Mouse (Mus musculus) kidney, adult 8-10 months (tissue): Measurements from ENCODE around the gene Rcc1.

Source experiments
- DNase-seq, 2 experiments: peaks; one replicate each; pipeline ENCODE4 v3.0.0; 2022

Rcc1 gene

DNA sequence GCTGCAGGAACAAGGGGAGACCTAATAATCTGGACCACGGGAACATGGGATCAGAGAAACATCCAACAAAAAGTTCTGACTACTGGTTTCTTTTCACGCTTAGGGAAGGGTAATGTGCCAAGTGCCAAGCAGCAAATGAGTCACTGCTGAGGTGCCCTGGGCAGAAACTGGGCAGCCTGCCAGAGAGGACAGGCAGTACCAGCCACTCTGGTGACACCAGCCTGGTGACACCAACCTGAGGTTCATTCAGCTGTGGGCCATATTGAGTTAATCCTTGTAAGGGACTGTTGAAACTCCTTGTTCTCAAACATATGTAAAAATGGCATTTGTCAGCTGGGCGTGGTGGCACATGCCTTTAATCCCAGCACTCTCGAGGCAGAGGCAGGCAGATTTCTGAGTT is 1.2 kb upstream of the Rcc1 start:
- DNase-seq: peak; percentile 49 to 56

DNA sequence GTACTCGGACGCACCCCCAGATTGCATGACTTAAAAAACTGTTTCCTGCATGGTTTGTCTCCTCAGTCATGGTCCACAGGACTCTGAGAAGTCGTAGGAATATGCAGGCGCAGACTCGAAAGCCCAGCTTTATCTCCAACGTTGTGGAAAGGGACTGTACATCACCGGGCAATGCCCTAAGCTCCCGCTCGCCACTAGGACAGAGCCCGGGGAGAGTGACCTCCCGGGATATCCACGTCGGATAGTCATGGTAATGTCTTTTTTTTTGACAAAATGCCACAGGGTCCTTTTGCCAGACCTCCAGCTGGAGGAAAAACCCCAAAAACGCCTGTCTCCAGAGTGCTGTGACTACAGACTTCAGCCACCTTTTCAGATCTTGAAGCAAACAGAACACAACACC is 666 bp downstream of the Rcc1 start:
- peak in 1 of 2 experiments; percentile 23 for DNase-seq

DNA sequence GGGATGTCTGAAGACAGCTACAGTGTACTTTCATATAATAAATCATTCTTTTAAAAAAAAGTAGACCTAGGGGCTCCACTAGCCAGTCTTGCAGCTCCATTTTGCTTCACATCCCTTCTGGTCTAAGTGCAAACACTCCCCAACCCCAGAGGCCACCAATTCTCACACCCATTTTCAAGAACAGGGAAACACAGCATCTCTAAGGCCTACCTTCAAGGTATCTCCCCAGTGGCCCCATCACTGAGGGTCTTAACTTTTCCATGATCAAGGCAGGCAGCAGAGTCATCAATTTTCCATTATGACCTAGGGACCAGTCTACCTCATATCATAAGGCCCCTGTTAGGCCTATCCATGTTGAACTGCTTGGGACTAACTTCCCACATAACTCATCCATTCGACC is 2.0 kb downstream of the Rcc1 start:
- no peak for DNase-seq

DNA sequence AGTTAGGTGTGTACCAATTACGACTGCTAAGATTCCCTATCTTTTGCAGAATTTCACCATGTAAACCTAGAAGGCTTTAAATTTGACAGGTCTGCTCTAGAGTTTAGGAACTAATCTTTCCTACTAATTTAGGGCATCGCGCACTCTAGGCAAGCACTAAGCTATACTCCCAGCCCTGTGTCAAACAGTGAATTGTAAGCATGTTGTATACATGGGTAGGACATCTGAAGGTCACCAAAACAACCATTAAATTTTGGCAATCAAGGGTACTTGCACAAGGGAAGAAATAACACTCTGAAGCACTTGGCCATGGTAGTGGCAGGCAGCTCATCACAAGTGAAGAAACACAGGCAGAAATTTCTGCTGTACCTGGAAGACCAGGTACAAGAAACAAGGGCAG is 2.6 kb downstream of the Rcc1 start:
- no peak for DNase-seq

DNA sequence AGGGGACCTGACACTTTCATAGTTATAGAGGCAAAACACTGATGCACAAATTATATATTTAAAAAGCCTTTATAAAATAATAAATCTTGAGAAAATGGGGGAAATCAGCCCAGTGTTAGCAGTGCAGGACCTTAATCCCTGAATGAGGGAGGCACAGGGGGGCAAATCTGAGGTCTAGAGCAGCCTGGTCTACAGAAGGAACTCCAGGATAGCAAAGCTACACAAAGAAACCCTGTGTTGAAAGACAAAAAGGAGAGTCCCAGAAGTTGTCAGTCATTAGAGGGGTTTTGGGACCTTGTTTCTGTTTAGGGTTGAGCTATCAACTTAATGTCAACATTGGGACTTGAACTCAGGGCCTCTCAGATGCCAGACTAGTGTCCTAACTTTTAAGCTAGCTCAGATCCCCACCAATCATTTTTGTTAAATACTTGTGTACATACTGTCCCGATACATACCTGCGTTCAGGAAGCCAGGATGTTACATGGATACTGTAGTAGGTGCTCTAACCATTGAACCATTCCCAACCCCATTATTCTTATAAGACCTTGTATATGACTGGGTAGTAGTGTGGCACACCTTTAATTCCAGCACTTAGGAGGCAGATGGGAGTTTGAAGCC is 3.2 kb downstream of the Rcc1 start:
- no peak for DNase-seq

DNA sequence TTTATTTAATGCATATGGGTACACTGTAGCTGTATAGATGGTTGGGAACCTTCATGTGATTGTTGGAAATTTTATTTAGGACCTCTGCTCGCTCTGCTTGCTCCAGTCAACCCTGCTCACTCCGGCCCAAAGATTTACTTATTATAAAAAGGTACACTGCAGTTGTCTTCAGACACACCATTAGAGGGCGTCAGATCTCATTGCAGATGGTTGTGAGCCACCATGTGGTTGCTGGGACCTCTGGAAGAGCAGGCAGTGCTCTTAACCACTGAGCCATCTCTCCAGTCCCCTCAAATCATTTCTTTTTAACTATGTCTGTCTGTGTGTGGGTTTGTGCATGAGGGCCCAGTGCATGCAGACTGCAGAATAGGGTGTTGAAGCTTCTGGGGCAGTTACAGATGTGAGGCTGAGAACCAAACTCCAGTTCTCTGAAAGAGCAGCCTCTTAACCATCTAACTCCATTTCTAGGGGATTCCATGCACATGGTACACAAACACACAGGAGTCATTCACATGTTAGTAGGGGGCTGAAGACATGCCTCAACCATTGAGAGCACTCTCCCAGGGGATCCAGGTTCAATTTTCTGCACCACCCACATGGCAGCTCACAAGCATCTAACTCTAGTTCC is 3.8 kb downstream of the Rcc1 start:
- DNase-seq: no peak

DNA sequence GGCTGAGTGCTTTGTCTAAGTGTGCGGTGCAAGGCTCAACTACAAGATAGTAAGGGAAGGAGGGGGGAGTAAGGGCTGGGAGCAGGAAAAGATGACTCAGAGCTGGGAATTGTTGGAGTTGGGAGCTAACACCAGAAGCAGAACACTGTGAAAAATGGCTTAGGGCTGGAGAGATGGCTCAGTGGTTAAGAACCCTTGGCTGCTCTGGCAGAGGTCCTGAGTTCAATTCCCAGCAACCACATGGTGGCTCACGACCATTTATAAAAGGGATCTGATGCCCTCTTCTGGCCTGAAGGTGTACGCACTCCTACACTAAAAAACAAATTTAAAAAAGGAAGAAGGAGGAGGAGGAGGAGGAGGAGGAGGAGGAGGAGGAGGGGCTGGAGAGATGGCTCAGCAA is 6.7 kb downstream of the Rcc1 start:
- DNase-seq: no peak

DNA sequence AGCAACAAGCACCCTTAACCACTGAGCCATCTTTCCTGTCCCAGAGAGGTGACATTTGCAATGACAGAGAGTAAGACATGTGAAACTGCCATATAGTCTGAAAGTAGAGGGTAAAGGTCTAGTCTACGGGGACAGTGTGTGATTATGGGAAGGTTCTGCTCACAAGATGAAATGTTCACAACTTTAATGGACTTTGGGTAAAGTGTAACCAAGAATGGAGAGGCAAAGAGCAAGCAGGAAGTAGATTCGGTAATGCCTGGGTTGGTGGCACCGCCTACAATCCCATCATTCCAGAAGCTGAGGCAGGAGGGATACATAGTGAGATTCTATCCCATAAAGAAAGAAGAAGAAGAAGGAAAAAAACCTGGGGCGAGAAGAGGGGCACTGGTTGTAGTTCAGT is 7.1 kb downstream of the Rcc1 start:
- DNase-seq: peak; percentile 62 to 69

DNA sequence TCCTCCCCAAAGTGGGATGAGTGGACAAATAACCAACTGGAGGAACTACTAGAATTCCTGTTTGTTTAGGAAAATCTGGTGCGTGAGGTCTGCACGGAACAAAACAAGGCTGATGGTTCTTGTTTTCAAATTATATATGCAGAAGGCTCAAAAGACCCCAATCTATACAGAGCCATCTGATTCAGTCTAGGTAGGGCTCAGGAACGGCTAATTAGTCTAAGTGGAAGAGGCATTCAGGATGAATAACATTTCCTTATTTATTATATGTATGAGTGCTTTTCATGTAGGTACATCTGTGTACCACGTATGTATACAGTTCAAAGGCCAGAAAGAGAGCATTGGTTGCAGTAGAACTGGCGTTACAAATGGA is 7.6 kb downstream of the Rcc1 start:
- no peak for DNase-seq

DNA sequence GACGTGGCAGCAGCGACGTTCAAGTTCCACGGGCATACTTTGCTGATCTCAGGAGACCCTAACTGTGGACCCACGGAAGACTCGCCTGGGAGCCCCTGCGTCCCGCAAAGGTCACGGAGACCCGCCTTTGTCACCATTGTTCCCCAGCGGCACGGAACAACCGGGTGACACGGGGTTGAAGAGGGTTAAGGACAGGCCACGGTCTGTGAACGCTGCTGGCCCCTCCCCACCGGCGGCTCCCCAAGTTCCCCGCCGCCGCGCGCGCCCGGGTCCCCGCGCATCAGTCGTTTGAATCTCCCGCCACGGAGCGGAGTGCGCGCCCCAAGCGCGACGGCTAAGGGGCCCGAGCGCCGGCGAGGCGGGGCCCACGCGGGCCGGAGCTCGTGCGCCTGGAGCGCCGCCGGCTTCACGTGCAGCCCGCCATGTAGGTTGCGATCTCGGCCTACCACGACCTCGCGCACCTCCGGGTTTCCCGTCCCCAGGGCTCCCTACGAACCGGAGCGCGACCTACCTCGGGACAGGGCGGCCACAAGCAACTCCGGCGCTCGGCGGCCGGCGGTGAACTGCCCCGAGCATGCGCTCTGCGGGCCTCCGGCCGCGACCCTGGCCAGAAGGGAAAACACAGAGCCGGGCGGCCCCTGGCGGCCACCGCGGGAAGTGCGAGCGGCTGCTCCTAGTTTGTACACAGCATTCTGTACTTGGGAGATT is 8.1 kb downstream of the Rcc1 start:
- peak; percentile 91 to 98 for DNase-seq

DNA sequence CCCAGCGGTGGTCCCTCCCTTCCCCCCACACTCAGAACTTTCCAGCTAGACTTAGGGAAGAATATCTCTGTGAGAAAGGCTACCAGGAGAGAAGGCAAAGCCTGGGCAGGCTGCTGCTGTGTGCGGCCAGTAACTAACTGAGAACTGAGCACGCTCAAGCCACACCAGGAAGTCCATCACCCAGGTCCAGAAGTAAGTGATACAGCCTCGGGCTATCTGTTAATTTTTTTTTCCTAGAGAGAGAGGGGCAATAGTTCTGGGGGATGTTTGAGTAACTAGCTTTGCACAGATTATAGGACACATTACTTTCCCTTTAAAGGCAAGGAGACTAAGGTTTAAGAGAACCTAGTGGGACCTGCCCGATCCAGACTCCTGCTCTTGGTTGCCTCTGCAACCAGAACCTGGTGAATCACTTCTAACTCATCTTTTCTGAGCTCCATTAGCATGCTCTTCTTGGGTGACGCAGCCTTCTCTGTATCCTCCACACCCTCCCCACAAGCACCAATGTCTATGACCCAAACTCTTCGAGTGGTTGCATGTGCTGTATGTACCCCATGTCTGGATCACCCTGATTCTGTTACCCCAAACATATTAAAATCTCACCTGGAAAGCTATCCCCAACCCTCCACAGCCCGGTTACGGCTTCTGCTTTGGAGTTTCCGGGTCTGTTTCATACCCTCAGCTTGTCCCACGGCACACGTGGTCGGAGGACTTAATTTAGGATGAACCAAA is 8.8 kb downstream of the Rcc1 start:
- no peak for DNase-seq

DNA sequence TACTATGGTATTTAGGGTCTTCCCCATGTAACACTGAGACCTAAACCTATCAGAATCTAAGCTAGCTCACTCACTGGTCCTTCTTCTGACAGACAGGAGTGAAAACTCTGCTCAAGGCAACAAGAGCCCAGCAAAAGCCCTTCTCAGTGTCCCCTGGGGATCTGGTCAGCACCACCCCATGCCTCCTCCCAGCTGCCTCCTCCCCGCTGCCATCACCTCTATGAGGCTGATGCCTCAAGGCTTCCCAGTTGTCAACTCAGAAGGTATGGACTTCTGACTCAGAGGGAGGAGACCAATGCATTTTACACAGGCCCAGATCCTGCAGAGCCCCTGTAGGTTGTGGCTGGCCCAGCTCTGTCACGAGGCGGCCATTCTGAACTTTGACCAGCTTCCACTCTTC is 12.0 kb downstream of the Rcc1 start:
- DNase-seq: no peak

DNA sequence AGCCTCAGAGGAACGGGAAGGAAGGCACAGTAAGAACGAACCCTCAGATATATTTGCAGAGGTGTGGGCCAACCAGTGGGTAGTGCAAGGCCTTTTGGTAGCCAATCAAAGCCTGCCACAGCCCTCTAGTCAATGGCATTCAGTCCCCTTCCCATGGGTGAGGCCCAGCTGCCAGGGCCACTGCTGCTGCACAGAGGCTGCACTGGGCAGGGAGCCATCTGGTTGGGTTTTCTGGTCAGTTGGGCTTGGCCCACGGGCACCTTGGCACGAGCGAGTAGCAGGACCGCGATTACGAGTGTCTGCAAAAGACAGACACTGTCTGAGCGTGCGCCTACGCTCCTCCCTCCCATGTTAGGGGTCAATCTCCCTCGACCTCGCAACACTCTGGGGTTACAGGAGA is 14.5 kb downstream of the Rcc1 start:
- peak; percentile 82 to 86 for DNase-seq

DNA sequence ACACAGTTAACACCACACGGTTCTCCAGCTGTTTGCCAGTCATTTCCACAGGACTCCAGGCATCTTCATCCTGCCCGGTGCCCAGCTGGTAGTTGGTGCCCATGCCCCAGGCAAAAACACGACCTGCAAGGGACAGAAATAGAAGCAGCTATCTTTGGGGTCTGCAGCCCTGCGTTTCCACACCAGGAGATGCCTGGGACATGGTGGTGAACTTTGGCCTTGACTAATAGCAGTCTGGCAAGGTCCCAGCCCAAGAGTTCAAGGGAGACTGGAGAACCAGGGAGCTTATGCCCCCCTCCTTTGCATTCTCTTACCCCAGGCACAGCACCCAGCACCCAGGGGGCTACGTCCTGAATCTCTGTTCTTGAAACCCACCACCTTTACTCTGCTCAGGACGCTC is 20.5 kb downstream of the Rcc1 start:
- peak; percentile 50 to 67 for DNase-seq

DNA sequence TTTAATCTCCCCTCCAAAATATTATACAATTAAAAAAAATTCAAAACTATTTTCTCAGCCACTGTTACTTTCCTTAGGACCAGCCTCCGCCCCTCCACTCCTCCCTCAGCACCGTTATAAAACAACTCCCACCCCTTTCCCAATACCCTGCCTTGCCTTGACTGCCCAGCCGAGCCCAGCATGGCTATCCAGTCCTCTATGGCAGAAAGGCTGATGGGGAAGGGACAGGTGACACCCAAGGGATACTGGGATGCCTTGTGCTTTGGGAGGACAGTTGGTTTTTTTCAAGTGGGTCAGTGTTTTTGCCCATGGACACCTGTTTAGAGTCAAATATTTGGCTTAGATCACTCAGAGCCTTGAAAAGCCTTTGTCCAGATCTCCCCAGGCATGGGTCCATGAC is 21.4 kb downstream of the Rcc1 start:
- no peak for DNase-seq

DNA sequence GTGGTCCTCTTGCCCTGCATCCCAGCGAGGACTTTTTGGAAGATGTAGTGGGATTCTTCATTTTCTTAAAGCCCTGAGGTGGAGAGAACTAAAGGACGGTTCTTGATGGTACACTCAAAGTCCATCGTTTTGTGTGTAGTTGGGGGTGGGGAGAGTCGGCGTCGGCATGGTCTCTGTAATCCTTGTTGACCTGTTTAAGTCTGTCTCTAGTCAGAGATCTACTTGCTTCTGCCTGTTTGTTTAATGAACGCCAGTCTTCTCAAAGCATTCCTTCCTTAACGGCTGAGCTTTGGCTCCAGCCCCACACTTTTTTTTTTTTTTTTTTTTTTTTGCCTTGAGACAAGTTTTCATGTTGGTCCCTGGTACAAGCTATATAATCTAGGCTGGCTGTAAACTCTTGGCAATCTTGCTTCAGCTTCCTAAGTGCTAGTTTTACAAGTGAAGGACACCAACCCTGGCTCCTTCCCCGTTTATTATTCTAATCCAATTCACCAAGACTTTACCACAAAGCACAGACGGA is 23.5 kb downstream of the Rcc1 start:
- DNase-seq: no peak

DNA sequence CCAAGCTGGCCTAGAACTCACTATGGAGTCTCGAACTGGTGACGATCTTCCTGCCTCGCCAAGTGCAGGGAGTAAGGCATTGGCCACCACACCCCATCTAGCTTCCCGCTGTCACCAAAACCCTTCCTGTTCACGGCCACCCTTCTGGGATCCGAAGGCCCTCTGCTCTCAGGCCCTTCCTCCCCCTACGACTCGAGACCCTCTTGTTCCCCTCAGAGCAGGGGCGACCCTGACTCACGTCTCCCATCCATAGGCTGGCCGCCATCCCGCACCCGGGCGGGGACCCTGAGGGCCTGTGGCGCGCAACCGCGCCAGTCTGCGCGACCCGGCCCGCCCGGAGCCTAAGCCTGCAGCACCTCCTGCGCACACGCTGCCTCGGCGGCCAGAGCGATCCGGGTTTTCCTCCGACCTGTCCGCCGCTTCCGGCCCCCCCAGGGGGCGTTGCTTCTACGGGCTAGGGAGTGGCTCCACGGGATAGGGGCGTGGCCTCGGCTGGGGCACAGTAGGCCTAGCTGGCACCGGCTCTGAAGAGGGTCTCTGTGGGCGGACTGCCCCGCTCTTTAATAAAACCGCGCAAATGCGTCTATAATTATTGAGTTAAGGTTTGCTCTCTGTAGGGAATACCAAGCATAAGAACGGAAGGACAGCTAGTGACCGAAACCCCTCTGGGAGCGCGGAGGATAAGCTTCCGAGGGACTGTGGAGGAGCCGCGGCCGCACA is 24.1 kb downstream of the Rcc1 start, which contains the start of gene Trnau1ap:
TSS of gene Trnau1ap (minus strand) at position 424 of the 720 bp plus-strand sequence.
- DNase-seq: peak; percentile 88 to 91

DNA sequence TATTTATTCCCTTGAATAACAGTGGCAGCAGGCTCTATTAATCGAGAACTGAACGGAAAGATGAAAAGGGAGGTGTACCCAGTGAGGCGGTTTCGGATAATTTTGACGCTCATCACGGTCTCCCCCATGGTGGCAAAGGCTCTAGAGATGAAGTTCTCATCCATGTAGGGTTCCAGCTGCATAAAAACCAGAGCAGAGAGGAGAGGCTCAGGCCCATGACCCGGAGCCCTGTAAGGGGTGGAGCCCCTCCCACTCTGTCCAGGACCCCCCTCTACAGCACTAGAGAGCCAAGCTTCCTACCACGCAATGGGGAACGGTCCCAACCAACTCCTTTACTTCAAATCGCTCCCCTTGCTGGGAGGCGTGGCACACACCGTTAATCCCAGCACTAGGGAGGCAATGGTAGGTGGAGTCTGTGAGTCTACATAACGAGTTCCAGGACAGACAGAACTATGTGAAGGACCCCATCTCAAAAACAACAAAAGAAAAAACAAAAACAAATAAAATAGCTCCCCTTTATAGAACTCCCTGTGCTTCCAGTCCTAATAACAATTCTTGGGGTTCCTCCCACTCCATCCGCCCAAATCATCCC is 24.9 kb downstream of the Rcc1 start:
- no peak for DNase-seq

DNA sequence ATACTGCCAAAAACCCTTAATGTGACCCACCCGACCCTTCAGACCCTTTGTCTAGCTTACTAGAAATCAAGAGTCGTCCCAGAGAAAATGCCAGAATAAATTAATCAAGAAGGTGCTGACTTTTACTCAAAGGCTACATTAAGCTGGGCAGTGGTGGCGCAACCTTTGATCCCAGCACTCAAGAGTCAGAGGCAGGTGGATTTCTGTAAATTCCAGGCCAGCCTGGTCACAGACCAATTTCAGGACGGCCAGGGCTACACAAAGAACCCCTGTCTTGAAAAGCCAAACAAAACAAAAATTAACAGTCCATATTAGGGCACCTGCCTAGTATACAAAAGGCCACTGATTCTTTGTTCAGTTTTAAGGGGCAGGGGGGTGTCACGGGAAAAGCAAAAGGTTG is 26.9 kb downstream of the Rcc1 start:
- no peak for DNase-seq

DNA sequence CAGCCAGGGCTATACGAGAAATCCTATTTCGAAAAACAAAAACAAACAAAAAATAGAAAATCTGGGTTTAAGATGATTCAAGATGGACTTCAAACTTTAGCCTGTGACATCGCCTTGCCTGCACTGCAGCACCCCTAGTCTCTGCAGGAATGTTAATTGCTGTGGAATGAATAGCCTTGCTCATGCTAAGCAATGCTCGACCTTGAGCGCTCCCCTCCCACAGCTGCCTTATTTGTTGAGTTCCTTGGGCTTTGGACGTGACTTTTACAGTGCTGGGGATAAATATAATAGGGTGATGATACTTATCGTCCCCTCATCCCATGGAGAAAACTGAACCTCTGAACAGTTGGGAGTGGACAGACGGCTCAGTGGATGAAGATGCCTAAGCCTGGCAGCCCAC is 37.7 kb downstream of the Rcc1 start:
- peak; percentile 51 to 52 for DNase-seq

DNA sequence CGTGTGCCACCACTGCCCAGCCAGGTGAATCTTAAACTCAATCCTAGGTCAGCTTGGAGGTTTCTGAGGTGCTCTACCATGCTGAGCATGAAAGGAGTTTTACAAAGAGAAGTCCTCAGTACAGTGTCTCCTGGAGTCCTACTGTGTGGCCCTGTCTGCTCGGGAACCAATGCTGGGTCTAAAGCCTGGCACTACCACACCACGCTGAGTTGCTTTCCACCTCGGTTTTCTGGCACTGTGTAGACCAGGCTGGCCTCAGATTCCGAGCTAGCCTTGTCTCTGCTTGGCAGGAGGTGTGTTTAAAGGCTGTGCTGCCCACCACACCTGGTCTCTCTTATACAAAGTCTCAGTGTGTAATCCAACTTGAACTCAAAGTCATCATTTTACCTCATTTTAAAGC is 40.8 kb downstream of the Rcc1 start:
- no peak for DNase-seq

DNA sequence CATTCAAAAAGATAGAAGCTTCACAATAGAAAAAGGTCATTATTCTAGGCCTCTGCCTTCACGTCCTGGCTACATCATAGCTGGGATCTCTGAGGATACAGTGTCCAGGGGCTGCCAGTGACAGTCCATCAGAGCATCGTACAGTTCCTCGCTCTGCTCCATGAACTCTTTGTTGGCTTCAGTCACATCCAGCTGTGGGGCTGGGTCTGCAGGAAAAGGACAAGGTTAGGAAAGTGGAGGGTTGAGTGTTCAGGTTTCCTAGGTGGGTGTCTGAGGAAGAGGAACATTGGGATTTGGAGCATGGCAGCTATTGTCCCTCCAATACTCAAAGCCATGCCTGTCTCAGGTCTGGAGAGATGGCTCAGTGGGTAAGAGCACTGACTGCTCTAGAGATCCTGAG is 41.6 kb downstream of the Rcc1 start:
- DNase-seq: no peak
